Mouse (Mus musculus): Measurements from ENCODE around the gene Vwc2.

Gene Vwc2

DNA sequence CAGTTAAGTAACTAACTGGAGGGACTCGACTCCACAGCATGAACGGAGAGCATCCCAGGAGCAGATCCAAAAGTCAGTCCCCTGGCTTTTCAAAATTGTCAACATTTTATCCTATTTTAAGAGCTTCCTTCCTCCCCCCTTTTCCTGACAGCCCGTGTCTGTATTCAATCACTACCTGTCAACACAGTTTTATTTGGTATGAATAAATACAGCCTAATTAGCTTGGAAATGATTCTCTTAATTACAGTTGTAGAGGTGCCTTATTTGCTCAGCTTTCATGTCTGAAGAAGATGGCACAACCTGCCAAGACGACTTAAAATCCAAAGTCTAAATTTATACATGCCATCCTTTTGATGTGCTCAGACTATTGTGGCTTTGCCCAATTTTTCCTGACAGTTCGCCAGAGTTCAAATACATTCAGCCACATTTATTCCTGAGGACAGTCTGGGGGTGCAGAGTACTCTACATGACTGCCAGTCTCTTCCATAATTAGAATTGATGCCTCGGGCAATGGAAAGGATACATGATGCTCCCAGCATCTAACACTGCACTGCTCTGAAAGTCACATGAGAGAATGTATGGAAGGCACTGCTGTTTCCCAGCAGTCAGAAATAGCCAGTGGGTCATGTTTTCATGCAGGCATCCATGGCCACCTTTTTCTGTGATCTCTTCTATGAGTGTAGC, 128.8 kb downstream of the Vwc2 start:
- no peak for DNase-seq

DNA sequence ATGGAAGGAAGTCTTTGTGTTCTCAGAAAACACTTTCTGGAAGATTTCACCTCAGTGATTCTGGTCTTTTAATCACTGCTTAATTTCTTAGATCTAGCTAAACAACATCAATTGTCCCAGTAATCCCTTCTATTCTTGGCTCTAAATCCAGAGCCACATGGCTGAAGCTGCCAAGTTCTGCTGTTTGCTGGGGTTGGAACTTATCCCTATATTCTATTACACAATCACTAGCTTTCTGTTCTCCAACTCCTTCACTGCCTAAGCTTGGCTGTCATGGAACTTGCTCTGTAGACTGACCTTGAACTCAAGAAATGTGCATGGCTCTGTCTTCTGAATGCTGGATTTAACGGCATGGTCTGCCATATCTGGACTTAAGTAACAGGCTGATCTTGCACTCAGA, 143.3 kb downstream of the Vwc2 start:
- DNase-seq: no peak

DNA sequence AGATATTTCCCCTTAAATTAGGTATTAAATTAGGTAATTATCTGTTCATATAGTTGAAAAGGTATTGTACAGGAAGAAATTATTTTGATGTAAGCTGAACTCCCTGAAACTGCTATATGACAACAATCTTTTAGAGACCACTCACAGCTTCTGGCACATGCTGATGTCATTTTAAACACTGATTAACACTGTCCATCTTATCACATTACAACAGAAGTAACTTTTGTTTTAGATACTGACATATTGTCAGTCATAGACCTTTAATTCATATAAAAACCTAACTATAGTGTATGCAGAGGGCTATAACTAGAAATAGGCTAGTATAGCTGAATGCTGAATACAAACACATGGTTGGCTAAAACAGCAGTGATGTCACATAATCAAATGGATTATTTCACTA, 166.1 kb downstream of the Vwc2 start:
- no peak for DNase-seq

DNA sequence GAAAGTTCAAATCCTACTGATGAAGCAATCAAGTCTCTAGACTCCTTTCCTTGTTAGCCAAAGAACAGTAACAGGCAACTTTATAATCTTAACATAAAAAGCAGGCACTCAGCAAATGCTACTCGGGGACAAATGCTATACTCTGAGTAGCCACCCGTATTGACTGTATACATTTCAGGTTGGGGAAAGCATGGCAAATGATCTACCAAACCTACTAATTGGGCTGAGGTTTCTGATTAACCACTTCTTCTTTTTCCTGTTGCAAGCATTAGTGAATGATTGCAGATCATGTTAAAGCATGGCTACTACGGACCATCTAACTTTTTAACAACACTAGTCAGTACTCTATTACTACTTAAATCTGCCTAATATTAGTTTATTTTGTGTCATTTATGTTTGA, 169.5 kb downstream of the Vwc2 start:
- no peak for DNase-seq
